Mouse (Mus musculus): ENCODE data around the gene Mamld1. TPM values are rescaled to one million over a fixed set of nuclear protein-coding genes. Genes with fewer than 3 reads are reported as not detected.
"Not testable (repeated sequence)": the region's sequence is repeated elsewhere in the genome, so short reads cannot be mapped to it uniquely, and the experiment has no call there.

The Mamld1 gene
- 3.4 and 3.8 TPM in 2 replicates for polyA plus RNA-seq (2014; fragmentation: Nextera tagmentation; extraction: Ambion mirVana)

GRCm38 (mm10) chrX:71049864-71050576 lies at the start of gene Mamld1:
Gene Mamld1, plus strand, starts transcription at chrX:71050256.
- no peaks in the 10 kb centered on the region for H3K27me3 ChIP-seq (ENCODE audit: control insufficient read depth, insufficient read depth, low read length)
- H3K4me2 ChIP-seq (replicated peaks; ENCODE audit: low read depth, low read length) = peak within 1 kb of the TSS; percentile 59
- peak within 1 kb of the TSS; percentile 40; the same call in 1 of the 2 replicates for H3K9ac ChIP-seq (replicated peaks; ENCODE audit: low read depth, low read length)
- H3K27ac ChIP-seq (ENCODE audit: low read length) = no peak within 1 kb of the TSS
- no peaks in the 10 kb centered on the region for H3K9me3 ChIP-seq (ENCODE audit: control insufficient read depth, low read depth, low read length)
- 0 out of 2 replicates have a peak, but pooled peaks have one; percentile 44 for ATAC-seq (ENCODE audit: insufficient number of reproducible peaks, insufficient read depth, low FRiP score, low read depth)
- no peaks in the 10 kb centered on the region for H3K36me3 ChIP-seq (ENCODE audit: control insufficient read depth, insufficient read depth, low read length)
- peak within 1 kb of the TSS; percentile 43 for H3K4me3 ChIP-seq (ENCODE audit: low read depth, low read length)
- no peaks in the 10 kb centered on the region for H3K4me1 ChIP-seq (ENCODE audit: control insufficient read depth, insufficient read depth, low read length)
- WGBS = 25% methylated on average over 43 of the region's 50 CpGs

- Histone ChIP-seq H3K27ac (ENCODE audit: low read length) (no peak overlapping the region), H3K27me3 (ENCODE audit: control insufficient read depth, insufficient read depth, low read length) (no peaks in the 10 kb centered on the region), H3K4me2 (replicated peaks; ENCODE audit: low read depth, low read length) (no peak overlapping the region), H3K4me3 (ENCODE audit: low read depth, low read length) (no peak overlapping the region), H3K9me3 (ENCODE audit: control insufficient read depth, low read depth, low read length) (no peaks in the 10 kb centered on the region), H3K4me1 (ENCODE audit: control insufficient read depth, insufficient read depth, low read length) (no peaks in the 10 kb centered on the region), H3K36me3 (ENCODE audit: control insufficient read depth, insufficient read depth, low read length) (no peaks in the 10 kb centered on the region), H3K9ac (replicated peaks; ENCODE audit: low read depth, low read length) (no peak overlapping the region)
- no peak for ATAC-seq (ENCODE audit: insufficient number of reproducible peaks, insufficient read depth, low FRiP score, low read depth)
These were observed 25.3 kb upstream of the Mamld1 start for GRCm38 (mm10) chrX:71024718-71025117.

DNA sequence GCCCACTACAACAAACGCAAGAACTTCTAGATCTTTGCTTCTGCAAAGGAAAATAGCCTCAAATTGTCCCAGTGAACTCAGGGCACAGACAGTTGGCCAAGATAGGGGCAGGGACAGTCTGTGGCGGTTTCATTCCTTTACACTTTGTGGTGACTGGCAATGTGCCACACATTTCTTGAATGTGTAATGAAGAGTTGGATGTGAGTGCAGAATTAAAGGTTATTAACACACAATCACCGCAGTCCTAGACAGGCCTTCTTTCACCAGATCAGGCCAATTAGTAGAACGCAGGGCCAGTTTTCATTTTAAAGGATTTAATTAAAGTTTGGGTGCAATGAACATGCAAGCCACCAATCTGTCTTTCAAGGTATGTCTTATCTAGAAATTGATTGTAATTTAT lies 22.0 kb upstream of the Mamld1 start:
- no peaks in the 10 kb centered on the region for H3K36me3 ChIP-seq (ENCODE audit: control insufficient read depth, insufficient read depth, low read length)
- no peaks in the 10 kb centered on the region for H3K4me1 ChIP-seq (ENCODE audit: control insufficient read depth, insufficient read depth, low read length)
- H3K9me3 ChIP-seq (ENCODE audit: control insufficient read depth, low read depth, low read length) = no peaks in the 10 kb centered on the region
- H3K27me3 ChIP-seq (ENCODE audit: control insufficient read depth, insufficient read depth, low read length) = no peaks in the 10 kb centered on the region
- ATAC-seq (ENCODE audit: insufficient number of reproducible peaks, insufficient read depth, low FRiP score, low read depth) = no peak
- H3K4me3 ChIP-seq (ENCODE audit: low read depth, low read length) = no peak overlapping the region
- H3K4me2 ChIP-seq (replicated peaks; ENCODE audit: low read depth, low read length) = no peak overlapping the region
- H3K9ac ChIP-seq (replicated peaks; ENCODE audit: low read depth, low read length) = no peak overlapping the region
- H3K27ac ChIP-seq (ENCODE audit: low read length) = no peak overlapping the region
- whole genome bisulfite sequencing = 83% methylated on average over 4 of the region's 4 CpGs

GRCm38 (mm10) chrX:71028976-71029375 lies 21.1 kb upstream of the Mamld1 start:
- not testable (repeated sequence) for H3K4me2 ChIP-seq (replicated peaks; ENCODE audit: low read depth, low read length); H3K4me3 ChIP-seq (ENCODE audit: low read depth, low read length); H3K9ac ChIP-seq (replicated peaks; ENCODE audit: low read depth, low read length); H3K9me3 ChIP-seq (ENCODE audit: control insufficient read depth, low read depth, low read length); H3K27ac ChIP-seq (ENCODE audit: low read length); H3K36me3 ChIP-seq (ENCODE audit: control insufficient read depth, insufficient read depth, low read length); H3K27me3 ChIP-seq (ENCODE audit: control insufficient read depth, insufficient read depth, low read length); ATAC-seq (ENCODE audit: insufficient number of reproducible peaks, insufficient read depth, low FRiP score, low read depth); H3K4me1 ChIP-seq (ENCODE audit: control insufficient read depth, insufficient read depth, low read length)
- 84% methylated on average over 1 of the region's 1 CpGs for WGBS

- no peaks in the 10 kb centered on the region for H3K36me3 ChIP-seq (ENCODE audit: control insufficient read depth, insufficient read depth, low read length)
- no peak overlapping the region for H3K27ac ChIP-seq (ENCODE audit: low read length)
- peak overlapping the region; percentile 59 for H3K4me2 ChIP-seq (replicated peaks; ENCODE audit: low read depth, low read length)
- no peaks in the 10 kb centered on the region for H3K9me3 ChIP-seq (ENCODE audit: control insufficient read depth, low read depth, low read length)
- peak overlapping the region; percentile 43 for H3K4me3 ChIP-seq (ENCODE audit: low read depth, low read length)
- H3K4me1 ChIP-seq (ENCODE audit: control insufficient read depth, insufficient read depth, low read length) = no peaks in the 10 kb centered on the region
- ATAC-seq (ENCODE audit: insufficient number of reproducible peaks, insufficient read depth, low FRiP score, low read depth) = no peak
- WGBS = 17% methylated on average over 26 of the region's 26 CpGs
- H3K27me3 ChIP-seq (ENCODE audit: control insufficient read depth, insufficient read depth, low read length) = no peaks in the 10 kb centered on the region
- H3K9ac ChIP-seq (replicated peaks; ENCODE audit: low read depth, low read length) = peak overlapping the region; percentile 40; the same call in 1 of the 2 replicates
These were observed 738 bp downstream of the Mamld1 start for GRCm38 (mm10) chrX:71050677-71051311.

DNA sequence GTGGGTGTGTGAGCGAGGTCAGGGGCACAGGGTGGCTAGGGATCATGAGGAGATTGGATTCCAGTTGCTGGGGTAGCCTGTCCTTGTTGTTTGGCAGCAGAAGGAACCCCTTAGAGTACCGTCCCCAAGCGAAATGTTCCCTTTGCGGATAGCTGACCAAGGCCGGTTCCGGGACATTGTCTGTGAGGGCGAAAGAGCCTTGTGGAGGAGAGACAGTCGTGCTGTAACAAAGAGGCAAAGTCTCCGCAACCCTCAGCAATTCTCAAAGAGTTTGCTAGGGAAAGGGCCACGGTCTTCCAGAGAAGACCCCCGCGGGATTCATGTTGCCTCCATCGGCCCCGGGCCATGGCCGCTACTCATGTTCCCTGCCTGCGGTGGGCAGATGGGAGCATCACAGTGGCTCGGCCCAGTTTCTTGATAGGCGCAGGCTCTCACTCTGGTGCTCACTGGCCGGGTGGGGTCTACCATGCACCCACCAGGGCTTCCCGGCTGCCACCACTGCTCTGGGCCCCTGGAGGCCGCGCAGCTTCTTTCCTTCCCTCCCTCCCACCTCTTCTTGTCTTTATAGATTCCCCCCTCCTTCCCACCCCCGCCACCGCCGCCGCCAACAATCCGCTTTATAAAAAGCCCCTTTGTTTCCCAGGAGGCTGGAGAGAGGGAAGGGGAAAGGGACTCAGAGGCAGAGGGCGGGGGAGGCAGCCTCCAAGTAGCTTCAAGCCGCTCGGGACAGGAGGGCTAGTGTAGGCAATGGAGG lies 1.5 kb downstream of the Mamld1 start:
- no peaks in the 10 kb centered on the region for H3K27me3 ChIP-seq (ENCODE audit: control insufficient read depth, insufficient read depth, low read length)
- peak overlapping the region; percentile 40; the same call in 1 of the 2 replicates for H3K9ac ChIP-seq (replicated peaks; ENCODE audit: low read depth, low read length)
- H3K27ac ChIP-seq (ENCODE audit: low read length) = no peak overlapping the region
- H3K4me1 ChIP-seq (ENCODE audit: control insufficient read depth, insufficient read depth, low read length) = no peaks in the 10 kb centered on the region
- H3K4me3 ChIP-seq (ENCODE audit: low read depth, low read length) = peak overlapping the region; percentile 43
- 25% methylated on average over 30 of the region's 30 CpGs for WGBS
- H3K36me3 ChIP-seq (ENCODE audit: control insufficient read depth, insufficient read depth, low read length) = no peaks in the 10 kb centered on the region
- peak overlapping the region; percentile 59 for H3K4me2 ChIP-seq (replicated peaks; ENCODE audit: low read depth, low read length)
- no peaks in the 10 kb centered on the region for H3K9me3 ChIP-seq (ENCODE audit: control insufficient read depth, low read depth, low read length)
- peak; percentile 48; the same call in 1 of the 2 replicates for ATAC-seq (ENCODE audit: insufficient number of reproducible peaks, insufficient read depth, low FRiP score, low read depth)

GRCm38 (mm10) chrX:71052115-71052478 lies 2.0 kb downstream of the Mamld1 start:
- ATAC-seq (ENCODE audit: insufficient number of reproducible peaks, insufficient read depth, low FRiP score, low read depth) = peak; percentile 66; the same call in 1 of the 2 replicates
- H3K9me3 ChIP-seq (ENCODE audit: control insufficient read depth, low read depth, low read length) = no peaks in the 10 kb centered on the region
- peak overlapping the region; percentile 40; the same call in 1 of the 2 replicates for H3K9ac ChIP-seq (replicated peaks; ENCODE audit: low read depth, low read length)
- H3K36me3 ChIP-seq (ENCODE audit: control insufficient read depth, insufficient read depth, low read length) = no peaks in the 10 kb centered on the region
- WGBS = 20% methylated on average over 19 of the region's 19 CpGs
- H3K4me3 ChIP-seq (ENCODE audit: low read depth, low read length) = peak overlapping the region; percentile 43
- no peak overlapping the region for H3K27ac ChIP-seq (ENCODE audit: low read length)
- peak overlapping the region; percentile 59 for H3K4me2 ChIP-seq (replicated peaks; ENCODE audit: low read depth, low read length)
- no peaks in the 10 kb centered on the region for H3K27me3 ChIP-seq (ENCODE audit: control insufficient read depth, insufficient read depth, low read length)
- H3K4me1 ChIP-seq (ENCODE audit: control insufficient read depth, insufficient read depth, low read length) = no peaks in the 10 kb centered on the region

DNA sequence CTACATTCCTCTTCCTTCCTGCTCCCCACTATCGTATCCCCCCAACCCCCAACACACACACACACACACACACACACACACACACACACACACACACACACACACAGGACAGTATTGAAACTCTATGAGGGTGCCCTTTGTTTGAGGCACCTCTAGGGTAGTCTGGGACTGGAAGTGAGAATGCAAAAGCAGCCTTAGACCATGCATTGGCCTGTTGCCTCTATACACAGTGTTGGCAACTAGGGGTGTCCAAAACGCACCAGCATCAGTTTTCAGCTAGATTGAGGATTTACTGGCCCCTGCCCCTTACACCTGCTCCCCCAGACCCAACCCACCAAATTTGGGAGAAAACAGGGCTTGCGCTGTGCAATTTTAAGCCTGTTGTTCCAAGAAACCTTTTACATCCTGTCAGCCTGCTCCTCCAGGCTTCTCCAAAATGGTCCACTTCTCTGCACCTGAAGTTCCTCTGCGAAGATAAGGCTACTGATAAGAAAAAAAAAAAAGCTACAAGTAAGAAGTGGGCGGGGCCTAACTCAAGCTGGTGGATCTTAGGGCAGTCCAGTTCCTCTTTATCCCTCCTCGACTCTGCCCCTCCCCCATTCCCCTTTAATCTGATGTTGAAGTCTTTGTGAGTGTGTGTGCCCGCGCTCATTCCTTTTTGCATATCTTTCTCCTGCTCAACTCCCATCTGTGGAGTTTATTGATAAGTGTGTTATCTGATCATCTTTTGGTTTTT lies 2.6 kb downstream of the Mamld1 start:
- no peaks in the 10 kb centered on the region for H3K9me3 ChIP-seq (ENCODE audit: control insufficient read depth, low read depth, low read length)

More for the DNA sequence above, 2.6 kb downstream of the Mamld1 start:
- WGBS = 28% methylated on average over 8 of the region's 8 CpGs
- no peaks in the 10 kb centered on the region for H3K27me3 ChIP-seq (ENCODE audit: control insufficient read depth, insufficient read depth, low read length)
- H3K4me2 ChIP-seq (replicated peaks; ENCODE audit: low read depth, low read length) = peak overlapping the region; percentile 59; the same call in 1 of the 2 replicates
- H3K27ac ChIP-seq (ENCODE audit: low read length) = no peak overlapping the region
- H3K4me1 ChIP-seq (ENCODE audit: control insufficient read depth, insufficient read depth, low read length) = no peaks in the 10 kb centered on the region
- peak overlapping the region; percentile 43; the same call in 1 of the 2 replicates for H3K4me3 ChIP-seq (ENCODE audit: low read depth, low read length)
- H3K36me3 ChIP-seq (ENCODE audit: control insufficient read depth, insufficient read depth, low read length) = no peaks in the 10 kb centered on the region
- no peak overlapping the region for H3K9ac ChIP-seq (replicated peaks; ENCODE audit: low read depth, low read length)
- 0 out of 2 replicates have a peak, but pooled peaks have one; percentile 1 for ATAC-seq (ENCODE audit: insufficient number of reproducible peaks, insufficient read depth, low FRiP score, low read depth)
